Mouse (Mus musculus) lung, postnatal 10 days (tissue): Measurements from ENCODE around the gene Plscr3.
"Not testable (repeated sequence)": the region's sequence is repeated elsewhere in the genome, so short reads cannot be mapped to it uniquely, and the experiment has no call there.

Experiments used
- DNase-seq: peaks from one replicate; pipeline ENCODE4 v3.0.0; 2021

Gene Plscr3

DNA sequence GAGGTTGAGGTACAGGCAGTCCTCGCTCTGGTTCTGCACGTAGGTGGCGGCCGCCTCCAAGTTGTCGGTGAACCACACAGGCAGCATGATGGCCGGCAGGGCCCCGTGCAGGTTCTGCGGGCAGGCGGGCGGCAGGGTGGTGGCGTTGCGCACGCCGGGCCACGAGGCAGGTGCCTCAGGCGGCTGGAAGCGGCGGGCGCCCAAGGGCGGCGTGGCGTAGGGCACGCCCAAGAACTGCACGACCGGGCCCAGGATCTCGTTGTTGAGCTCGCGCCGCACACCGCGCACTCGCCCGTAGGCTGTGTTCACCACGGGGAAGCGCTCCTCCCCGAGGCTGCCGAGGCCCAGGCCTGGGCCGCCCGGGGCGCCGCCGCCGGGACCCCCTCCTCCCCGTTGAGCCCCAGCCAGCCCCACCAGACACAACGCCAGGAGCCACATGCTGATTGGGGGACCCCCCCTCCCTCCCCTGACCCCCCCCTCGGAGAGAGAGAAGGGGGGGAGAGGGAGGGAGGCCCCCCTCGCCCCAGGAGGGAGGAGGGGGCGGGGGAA is 12.1 kb upstream of the Plscr3 start:
- no peak for DNase-seq

DNA sequence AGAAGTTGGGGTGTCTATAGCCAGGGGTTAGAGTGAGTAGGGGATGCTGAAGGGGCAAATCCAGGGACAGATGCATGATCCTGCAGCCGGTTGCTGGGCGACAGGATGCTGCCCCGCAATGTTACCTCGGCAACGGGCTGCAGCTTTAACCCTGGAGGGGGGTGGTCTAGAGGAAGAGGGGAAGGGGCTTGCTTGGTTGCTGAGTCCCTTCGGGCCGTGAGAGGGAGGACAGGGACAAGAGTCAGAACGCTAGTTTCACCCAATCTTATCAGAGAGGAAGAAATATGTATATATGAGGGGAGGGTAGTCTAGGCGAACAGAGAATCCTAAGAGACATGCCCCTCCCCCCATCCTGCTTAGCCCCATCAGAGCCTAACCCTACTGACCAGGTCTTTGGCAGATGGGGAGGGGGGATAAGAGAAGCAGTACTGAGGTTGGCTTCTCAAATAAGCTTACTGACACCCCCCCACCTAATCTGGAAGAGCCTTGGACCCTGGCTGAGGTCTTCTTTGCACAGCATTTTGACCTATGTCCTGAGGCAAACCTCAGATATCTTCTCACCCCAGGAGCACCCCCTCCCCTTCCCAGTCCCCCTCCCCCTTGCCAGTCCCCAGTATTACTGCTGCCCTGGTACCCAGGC is 10.7 kb upstream of the Plscr3 start:
- no peak for DNase-seq

- no peak for DNase-seq
Observed at GRCm38 (mm10) chr11:69835966-69836335, 10.2 kb upstream of the Plscr3 start.

DNA sequence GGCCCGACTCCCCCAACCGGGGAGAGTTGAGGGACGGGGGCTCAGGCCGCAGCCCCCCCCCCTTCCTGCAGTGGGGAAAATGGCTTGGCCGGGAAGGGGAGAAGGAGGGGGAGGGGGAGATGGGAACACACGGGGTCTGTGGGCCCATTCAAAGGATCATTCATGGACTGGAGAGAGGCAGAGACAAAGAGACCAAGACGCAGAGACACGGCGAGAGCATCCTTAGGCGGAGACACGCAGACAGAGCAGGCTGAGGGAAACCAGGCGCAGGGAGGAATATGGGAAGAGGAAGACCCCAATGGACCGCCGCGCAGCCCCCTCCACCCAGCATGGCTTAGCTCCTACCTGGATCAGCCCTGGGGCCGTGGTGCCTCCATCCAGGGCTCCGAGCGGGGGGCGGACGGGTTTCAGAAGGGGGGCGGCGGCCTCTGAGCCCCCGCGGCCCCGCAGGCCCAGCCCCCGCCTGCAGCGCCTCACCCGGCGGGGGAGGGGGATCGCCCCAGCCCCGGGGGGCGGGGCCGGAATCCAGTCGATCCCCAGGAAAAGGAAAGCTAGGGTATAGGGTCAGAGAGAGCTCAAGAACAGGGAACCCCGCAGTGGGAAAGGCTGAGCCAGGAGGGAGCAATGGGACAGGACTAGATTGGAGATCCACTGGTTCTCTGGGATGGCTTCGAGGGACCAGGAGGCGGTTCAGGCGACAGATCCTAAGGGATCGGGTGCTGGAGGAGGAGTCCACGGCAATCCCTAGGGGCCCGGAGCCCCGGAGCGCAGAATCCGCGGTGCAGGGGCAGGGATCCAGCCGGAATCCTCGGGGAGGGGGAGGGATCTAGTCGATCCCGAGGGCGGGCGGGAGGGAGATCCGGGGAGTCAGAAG is 9.2 kb upstream of the Plscr3 start:
- DNase-seq: peak; percentile 50

DNA sequence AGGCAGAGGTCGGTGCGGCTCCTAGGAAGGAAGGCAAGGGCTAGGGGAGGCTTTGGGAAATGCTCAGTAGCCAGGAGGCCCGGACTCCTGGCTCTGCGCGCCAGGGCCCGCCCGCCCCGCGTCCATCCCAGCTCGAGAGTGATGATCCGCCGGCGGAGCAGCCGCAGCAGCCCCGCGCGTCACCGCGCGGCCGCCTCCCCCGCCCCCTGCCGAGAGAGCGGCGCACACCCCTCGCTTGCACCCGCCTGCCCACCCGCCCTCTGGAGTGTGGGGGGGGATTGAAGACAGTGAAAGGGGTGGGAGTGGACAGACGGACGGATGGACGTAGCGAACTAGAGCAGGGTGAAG is 8.6 kb upstream of the Plscr3 start, which contains the start of gene Nlgn2:
TSS of gene Nlgn2 (minus strand) at position 181 of the 348 bp plus-strand sequence.
- no peak for DNase-seq

GRCm38 (mm10) chr11:69837952-69838713 is 8.0 kb upstream of the Plscr3 start, which contains the start of gene Tmem256:
Tmem256 (plus strand) TSS chr11:69838514.
- DNase-seq: peak; percentile 98

DNA sequence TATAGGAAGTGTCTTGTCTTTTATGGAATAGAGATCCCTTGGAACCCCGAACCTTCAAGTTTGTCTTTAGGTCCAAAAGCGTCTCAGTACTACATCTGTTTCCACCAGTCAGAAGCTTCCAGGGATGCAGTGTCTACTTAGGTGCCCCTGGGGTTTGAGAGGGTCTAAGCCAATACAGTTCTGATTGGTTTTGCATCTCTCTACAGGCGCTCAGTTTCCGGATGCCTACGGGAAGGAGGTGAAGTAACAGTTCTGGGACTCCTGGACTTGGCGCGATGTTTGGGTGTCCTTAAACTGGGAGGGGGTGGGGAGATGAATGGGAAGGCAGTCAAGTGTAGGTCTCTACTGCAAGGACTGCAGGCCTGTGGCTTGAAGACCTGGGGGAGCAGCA is 7.5 kb upstream of the Plscr3 start:
- no peak for DNase-seq

DNA sequence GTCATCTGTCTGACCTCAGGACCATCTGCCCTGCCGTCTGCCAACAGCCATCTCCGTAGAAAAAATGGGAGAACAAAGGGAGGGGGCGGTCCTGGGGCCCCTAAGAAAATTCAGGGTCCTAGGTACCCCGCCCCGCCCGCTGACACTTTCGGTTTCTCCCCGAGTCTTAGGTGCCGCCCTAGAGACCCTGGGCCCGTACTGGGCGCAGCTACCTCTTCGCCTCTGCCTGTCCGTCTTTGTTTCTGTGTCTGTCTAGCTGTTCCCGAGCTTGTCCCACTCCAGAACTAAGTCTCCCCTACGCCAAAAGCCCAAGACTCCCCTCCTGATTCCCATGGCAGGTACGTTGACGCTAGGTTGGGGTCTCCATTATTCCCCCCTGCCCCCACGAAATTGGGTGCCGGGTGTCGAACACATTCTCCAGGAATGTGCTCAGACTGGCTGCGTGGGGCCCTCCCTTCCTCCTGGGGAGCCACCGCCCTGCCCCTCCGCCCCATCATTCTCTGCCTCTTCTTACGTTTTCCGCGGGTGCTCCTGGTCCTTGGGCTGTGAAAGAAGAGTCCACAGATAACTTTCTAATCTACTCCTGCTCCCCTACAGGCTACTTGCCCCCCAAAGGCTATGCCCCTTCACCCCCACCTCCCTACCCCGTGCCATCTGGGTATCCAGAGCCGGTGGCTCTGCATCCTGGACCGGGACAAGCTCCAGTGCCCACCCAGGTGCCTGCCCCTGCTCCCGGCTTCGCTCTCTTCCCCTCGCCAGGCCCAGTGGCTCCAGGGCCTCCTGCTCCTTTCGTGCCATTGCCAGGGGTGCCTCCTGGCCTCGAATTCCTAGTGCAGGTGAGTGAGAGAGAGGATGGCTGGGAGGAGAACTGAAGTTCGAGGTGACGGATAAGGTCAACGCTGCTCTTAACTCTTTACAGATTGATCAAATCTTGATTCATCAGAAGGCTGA is 837 bp downstream of the Plscr3 start:
- DNase-seq: peak; percentile 54

- no peak for DNase-seq
Observed at GRCm38 (mm10) chr11:69848021-69848420, 1.8 kb downstream of the Plscr3 start.

- peak; percentile 29 for DNase-seq
Observed at GRCm38 (mm10) chr11:69849128-69849527, 3.0 kb downstream of the Plscr3 start.

DNA sequence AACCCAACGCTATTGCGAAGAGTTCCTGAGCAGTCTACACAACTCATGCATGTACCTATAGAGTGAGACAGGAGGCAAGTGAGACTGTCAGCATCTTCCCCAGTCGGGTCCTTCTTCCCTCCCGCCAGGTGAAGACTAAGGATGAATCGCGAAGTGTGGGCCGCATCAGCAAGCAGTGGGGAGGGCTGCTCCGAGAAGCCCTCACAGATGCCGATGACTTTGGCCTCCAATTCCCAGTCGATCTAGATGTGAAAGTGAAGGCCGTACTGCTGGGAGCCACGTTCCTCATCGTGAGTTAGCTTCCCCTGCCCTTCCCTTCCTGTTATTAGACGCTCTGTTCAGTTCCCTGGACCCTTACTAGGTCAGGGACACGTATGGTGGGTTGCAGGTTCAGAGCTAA is 3.7 kb downstream of the Plscr3 start:
- no peak for DNase-seq

DNA sequence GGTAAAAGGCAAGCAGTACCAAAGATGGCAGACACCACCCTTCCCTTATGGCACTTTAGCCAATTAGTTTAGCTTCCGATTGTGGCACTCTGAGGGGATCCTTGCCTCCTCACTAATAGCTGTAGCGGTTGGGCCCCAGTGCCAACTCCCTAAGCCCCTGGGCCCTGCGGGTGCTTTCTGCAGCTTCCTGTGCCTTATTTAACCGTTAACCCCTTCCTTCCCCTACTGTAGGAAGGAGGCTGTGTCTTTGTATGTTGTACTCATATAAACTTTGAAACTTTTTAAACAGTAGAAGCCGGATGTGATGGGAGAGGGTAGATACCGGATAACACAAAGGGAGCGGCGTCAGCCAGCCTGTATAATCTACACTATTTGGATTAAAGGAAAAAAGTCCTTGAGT is 4.6 kb downstream of the Plscr3 start:
- DNase-seq: no peak

DNA sequence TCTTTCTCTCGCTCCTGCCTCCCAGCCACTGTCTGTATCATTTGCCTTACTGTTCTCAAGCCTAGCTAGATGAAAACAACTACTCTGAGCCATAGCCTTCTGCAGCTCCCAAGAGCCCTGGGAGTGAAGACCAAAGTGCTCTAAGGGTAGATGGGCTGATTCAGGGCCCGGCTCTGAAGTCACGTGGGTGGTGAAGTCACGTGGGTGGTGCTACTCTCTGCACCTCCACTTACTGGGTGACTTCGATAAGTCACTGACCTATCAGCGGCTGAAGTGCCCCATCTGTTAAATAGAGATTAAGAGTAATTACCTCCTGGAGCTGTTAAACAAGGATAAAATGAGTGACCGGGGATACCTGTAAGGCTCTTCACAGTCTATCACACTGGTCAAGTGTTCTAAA is 7.8 kb downstream of the Plscr3 start:
- DNase-seq: no peak

DNA sequence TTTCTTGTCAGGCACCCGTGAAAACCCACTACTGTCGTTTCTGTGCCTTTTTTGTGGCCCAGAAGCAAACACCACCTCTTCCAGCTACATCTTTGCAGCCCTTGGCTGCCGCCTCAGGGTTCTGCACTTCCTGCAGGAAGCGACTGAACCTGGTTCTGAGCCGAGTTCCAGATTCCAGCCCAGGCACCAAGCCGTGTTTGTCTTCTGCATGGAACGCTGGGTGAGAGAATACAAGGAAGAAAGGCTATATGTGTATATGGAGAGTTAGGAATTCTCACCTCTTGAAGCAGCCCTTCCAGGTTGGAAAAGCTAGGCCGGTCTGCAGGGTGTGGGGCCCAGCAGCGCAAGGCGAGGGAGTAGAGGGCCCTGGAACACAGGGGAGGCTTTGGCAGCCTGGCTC is 8.5 kb downstream of the Plscr3 start:
- DNase-seq: no peak

GRCm38 (mm10) chr11:69855347-69855746 is 9.2 kb downstream of the Plscr3 start:
- peak; percentile 66 for DNase-seq

DNA sequence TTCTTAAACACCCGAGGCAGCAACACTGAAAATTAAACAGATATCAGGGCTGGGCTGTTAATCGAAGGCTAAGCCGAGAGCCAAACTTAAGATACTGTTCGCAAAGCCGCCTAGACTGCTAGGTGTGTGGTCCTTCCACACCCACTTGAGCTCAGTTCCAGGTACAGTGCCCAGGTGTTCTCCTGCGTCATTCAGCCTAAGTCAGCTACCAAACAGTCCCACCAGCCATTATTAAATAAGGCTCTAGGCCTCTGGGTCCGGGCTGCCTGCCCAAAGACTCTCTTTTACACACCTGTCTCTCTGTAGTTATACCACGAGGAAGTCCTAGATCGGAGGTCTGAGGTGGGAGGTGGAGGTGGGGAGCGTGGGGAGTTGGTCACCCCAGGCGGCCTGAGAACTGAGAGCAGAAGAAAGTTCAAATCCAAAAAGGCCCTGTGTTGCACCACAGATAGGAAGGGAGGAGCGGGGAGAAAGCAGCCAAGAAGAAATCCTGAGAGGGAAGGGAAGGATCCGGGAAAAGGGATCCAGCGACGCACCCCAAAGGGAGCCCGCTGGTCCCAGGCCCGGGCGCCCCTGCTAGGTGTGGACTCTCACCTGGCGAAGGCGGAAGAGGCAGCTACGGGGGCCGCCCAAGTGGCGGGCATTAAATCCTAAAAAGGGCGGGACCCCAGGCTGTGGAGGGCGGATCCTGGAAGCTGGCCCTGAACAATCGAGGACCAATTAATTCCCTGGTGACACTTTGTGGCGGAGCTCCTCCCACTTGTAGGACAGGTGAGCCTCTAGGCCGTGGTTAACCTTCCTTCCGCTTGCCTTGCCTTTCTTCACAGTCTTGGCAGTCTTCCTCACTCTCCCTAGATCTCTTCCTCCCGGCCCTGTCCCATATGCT is 12.2 kb downstream of the Plscr3 start, which contains the start of gene Tnk1:
TSS of gene Tnk1 (minus strand) at position 618 of the 886 bp plus-strand sequence.
- DNase-seq: peak; percentile 68

GRCm38 (mm10) chr11:69863729-69864128 is 17.6 kb downstream of the Plscr3 start:
- not testable (repeated sequence) for DNase-seq

GRCm38 (mm10) chr11:69864138-69864860 is 18.1 kb downstream of the Plscr3 start:
- DNase-seq: no peak

GRCm38 (mm10) chr11:69865561-69865960 is 19.4 kb downstream of the Plscr3 start:
- no peak for DNase-seq

- no peak for DNase-seq
Observed at GRCm38 (mm10) chr11:69867335-69867734, 21.2 kb downstream of the Plscr3 start.
